Mouse (Mus musculus) urinary bladder, postnatal 14 days (tissue): ENCODE results near the gene Nap1l1.
"Not testable (repeated sequence)": the region's sequence is repeated elsewhere in the genome, so short reads cannot be mapped to it uniquely, and the experiment has no call there.

Experiments
- DNase-seq: peaks from one replicate; pipeline ENCODE4 v3.0.0; 2021; ENCODE audit warnings: low spot score

The Nap1l1 gene

GRCm38 (mm10) chr10:111479599-111479998 is 6.6 kb downstream of the Nap1l1 start:
- DNase-seq, result no peak

- no peak for DNase-seq
Measured at GRCm38 (mm10) chr10:111482654-111483053, 9.6 kb downstream of the Nap1l1 start.

GRCm38 (mm10) chr10:111484079-111484478 is 11.1 kb downstream of the Nap1l1 start:
- no peak for DNase-seq

- DNase-seq, result no peak
Measured at GRCm38 (mm10) chr10:111488793-111489192, 15.8 kb downstream of the Nap1l1 start.

GRCm38 (mm10) chr10:111490079-111490478 is 17.1 kb downstream of the Nap1l1 start:
- not testable (repeated sequence) for DNase-seq

GRCm38 (mm10) chr10:111495888-111496287 is 22.9 kb downstream of the Nap1l1 start:
- no peak for DNase-seq

GRCm38 (mm10) chr10:111499892-111500291 is 26.9 kb downstream of the Nap1l1 start:
- DNase-seq, result no peak

- DNase-seq, result peak; percentile 86
Measured at GRCm38 (mm10) chr10:111503071-111503470, 30.0 kb downstream of the Nap1l1 start.

GRCm38 (mm10) chr10:111503716-111504115 is 30.7 kb downstream of the Nap1l1 start:
- no peak for DNase-seq

GRCm38 (mm10) chr10:111504606-111505005 is 31.6 kb downstream of the Nap1l1 start:
- DNase-seq, result no peak

GRCm38 (mm10) chr10:111505406-111505805 is 32.4 kb downstream of the Nap1l1 start:
- no peak for DNase-seq

GRCm38 (mm10) chr10:111506101-111506925 is 33.3 kb downstream of the Nap1l1 start, which contains the start of gene Phlda1:
Gene Phlda1 (plus strand): TSS chr10:111506286.
- peak; percentile 97 for DNase-seq

- DNase-seq, result no peak
Measured at GRCm38 (mm10) chr10:111506926-111507459, 34.0 kb downstream of the Nap1l1 start.

GRCm38 (mm10) chr10:111507460-111508211 is 34.6 kb downstream of the Nap1l1 start:
- peak; percentile 77 for DNase-seq

GRCm38 (mm10) chr10:111508324-111509080 is 35.5 kb downstream of the Nap1l1 start:
- no peak for DNase-seq

- no peak for DNase-seq
Measured at GRCm38 (mm10) chr10:111509103-111509784, 36.2 kb downstream of the Nap1l1 start.

GRCm38 (mm10) chr10:111509981-111510380 is 37.0 kb downstream of the Nap1l1 start:
- DNase-seq, result no peak

GRCm38 (mm10) chr10:111510798-111511197 is 37.8 kb downstream of the Nap1l1 start:
- no peak for DNase-seq

- peak; percentile 26 for DNase-seq
Measured at GRCm38 (mm10) chr10:111512036-111512568, 39.1 kb downstream of the Nap1l1 start.

- DNase-seq, result no peak
Measured at GRCm38 (mm10) chr10:111514282-111514885, 41.4 kb downstream of the Nap1l1 start.
